Mouse (Mus musculus): ENCODE measurements around the gene Neil1. TPM values are rescaled to one million over a fixed set of nuclear protein-coding genes. Genes with fewer than 3 reads are reported as not detected.

The Neil1 gene
- polyA plus RNA-seq, 1 experiment from 2014 or later: 8.6 TPM

DNA sequence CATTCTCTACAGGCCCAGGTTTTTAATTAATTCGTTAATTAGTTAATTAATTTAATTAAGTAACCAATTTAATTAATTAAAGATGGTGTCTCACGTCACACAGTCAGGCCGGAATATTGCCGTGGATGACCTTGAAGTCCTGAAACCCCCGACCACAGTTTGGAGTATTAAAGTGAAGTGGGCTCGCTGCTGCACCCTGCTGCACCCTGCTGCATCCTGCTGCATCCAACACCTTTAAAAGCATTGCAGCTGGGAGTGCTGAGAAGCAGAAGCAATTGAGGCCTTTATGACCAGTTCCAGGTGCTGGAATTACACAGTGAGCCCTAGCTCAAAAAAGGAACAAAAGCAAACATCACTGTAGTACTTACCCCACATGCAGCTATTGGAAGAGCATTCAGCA lies 4.2 kb upstream of the Neil1 start:
- Histone ChIP-seq H3K27me3 (no peaks in the 10 kb centered on the region), H3K27ac (no peak overlapping the region), H3K4me3 (no peak overlapping the region), H3K9me3 (no peaks in the 10 kb centered on the region), H3K36me3 (peaks cover 21% of the 10 kb centered on the region), H3K9ac (no peak overlapping the region), H3K4me1 (peaks cover 14% of the 10 kb centered on the region), H3K4me2 (no peak overlapping the region)
- no peak for ATAC-seq (ENCODE audit: insufficient number of reproducible peaks, low FRiP score, low TSS enrichment, low read depth)
- 34% methylated on average over 6 of the region's 6 CpGs for WGBS

DNA sequence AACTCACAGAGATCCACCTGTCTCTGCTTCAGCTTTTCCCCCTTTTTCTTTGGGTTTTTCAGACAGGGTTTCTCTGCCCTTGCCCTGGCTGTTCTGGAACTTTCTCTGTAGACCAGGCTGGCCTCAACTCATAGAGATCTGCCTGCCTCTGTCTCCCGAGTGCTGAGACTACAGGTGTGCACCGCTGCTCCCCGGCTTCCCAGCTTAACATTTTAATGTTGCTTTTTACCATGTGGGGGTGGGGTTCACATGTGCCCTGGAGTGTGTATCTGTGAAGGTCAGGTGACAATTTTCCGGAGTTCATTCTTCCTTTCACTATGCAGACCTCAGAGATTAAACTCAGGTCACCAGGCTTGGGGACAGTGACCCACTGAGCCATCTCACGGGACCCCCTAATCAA lies 2.1 kb upstream of the Neil1 start:
- Histone ChIP-seq H3K9ac (no peak overlapping the region), H3K4me1 (peaks cover 18% of the 10 kb centered on the region), H3K4me2 (no peak overlapping the region), H3K4me3 (no peak overlapping the region), H3K27ac (no peak overlapping the region), H3K36me3 (peaks cover 10% of the 10 kb centered on the region), H3K9me3 (no peaks in the 10 kb centered on the region), H3K27me3 (no peaks in the 10 kb centered on the region)
- ATAC-seq (ENCODE audit: insufficient number of reproducible peaks, low FRiP score, low TSS enrichment, low read depth): no peak
- WGBS: 82% methylated on average over 5 of the region's 5 CpGs

DNA sequence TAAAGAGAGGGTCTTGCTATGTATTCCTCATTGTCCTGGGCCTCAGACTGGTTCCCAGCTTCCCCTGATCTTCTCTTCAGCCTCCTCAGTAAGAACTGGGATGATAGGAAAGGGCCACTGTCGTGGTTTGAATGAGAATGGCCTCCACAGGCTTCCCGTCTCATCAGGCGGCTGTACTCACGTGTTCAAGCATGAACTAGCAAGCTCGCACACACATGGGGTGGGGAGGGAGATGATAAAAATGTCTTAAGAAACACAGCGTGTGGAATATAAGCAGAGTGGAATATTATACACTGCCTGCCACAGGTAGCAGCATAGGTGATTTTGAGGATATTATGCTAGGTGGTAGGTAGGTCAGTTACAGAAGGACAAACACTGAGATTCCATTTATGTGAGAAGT lies 916 bp upstream of the Neil1 start:
- WGBS: 48% methylated on average over 6 of the region's 6 CpGs
- peak overlapping the region; percentile 87 for H3K27ac ChIP-seq
- ATAC-seq (ENCODE audit: insufficient number of reproducible peaks, low FRiP score, low TSS enrichment, low read depth): no peak

DNA sequence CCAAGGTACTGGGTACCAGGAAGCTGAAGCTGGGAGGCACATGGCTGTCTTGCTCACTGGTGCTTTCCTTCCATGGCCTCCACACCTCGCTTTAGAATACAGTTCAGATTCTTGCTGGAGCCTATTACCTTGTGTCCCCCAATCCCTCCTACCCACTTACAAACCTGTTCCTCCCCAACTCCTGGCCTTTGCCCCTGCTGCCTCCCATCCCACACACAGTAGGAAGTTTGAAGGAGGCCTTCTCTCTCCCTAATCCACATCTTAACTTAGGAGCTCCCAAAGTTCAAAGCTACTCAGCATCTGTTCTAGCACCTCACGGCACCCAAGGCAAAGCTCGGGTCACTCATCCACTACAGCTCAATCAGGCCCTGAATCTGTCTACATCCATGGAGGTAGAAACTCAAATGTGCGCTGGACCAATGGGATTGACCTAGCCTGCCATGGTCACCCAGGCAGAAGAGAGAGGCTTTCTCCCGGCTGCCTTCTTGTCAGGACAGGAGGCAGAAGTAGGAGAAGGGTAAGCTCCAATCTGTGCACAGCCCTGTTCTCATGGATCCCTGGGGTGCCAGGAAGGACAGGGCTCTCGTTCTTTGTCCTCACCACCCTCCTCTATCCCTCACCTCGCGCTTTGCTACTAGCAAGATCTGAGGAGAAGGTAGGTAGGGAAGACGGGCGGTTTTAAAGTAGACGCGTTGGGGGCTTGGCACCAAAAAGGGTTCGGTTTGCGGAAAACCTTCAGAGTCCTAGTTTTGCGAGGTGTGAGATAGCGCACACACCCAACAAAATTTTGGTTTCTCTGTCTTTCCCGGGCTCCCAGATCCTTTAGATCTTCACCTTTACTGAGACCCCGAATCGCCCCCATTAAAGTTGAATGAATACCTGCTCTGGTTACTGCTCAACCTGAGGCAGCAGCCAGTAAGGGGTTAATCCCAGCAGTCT lies 631 bp downstream of the Neil1 start:
- Histone ChIP-seq H3K4me1 (peaks cover 18% of the 10 kb centered on the region), H3K4me3 (peak overlapping the region; percentile 58), H3K9me3 (no peaks in the 10 kb centered on the region), H3K27me3 (no peaks in the 10 kb centered on the region), H3K9ac (peak overlapping the region; percentile 57), H3K36me3 (peaks cover 18% of the 10 kb centered on the region), H3K27ac (peak overlapping the region; percentile 87), H3K4me2 (peak overlapping the region; percentile 81)
- WGBS: 8% methylated on average over 19 of the region's 19 CpGs
- ATAC-seq (ENCODE audit: insufficient number of reproducible peaks, low FRiP score, low TSS enrichment, low read depth): no peak

More for the DNA sequence above, 916 bp upstream of the Neil1 start:
- no peaks in the 10 kb centered on the region for H3K27me3 ChIP-seq
- peaks cover 18% of the 10 kb centered on the region for H3K4me1 ChIP-seq
- H3K9me3 ChIP-seq: no peaks in the 10 kb centered on the region
- peaks cover 8% of the 10 kb centered on the region; the same call in 1 of the 2 replicates for H3K36me3 ChIP-seq
- H3K9ac ChIP-seq: no peak overlapping the region
- H3K4me2 ChIP-seq: no peak overlapping the region; the same call in 1 of the 2 replicates
- H3K4me3 ChIP-seq: peak overlapping the region; percentile 58; the same call in 1 of the 2 replicates

DNA sequence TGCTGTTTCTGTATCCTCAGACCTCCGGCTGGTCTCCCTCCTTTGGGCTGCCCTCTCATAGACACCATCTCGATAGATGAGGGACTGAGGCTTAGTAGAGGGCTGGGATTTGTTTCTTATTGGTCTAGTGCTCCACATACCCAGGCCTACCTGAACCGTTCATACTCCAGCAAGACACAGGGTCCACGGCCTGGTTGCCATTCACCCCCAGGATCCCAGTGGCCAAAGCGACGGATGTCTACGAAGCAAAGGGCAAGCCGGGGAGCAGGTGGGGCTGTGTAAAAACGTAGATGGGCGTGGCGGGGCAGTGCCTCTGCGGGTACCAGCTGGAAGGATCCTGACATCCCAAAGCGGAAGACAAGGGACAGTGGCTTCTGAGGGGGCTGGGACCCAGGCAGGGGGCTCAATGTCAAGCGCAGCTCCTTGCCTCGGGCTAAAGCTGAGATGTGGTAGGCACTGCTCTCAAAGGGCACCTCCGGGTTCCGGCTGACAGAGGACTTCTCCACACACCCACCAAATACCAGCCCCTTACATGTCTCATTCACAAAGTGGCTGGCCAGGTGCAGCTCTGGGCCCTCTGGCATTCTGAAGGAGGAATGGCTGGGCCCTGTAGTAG lies 1.5 kb downstream of the Neil1 start:
- WGBS: 85% methylated on average over 17 of the region's 17 CpGs

DNA sequence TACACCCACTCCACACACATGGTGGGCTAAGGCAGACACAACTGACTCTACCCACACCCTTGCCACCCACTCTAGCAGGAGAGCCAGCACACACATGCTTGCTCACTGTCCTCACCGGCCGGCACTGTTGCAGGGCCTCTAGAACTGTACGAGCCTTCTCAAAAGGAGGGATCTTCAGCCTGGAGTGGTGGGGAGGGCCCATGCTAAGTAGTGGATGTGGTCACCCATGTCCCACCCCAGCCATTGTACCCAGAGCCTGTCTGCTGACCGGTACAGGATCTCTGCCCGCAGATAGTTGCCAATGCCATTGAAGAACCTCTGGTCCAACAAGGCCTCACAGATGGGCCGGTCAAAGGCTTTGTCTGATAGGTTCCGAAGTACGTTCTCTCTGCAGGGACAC lies 3.3 kb downstream of the Neil1 start:
- WGBS: 89% methylated on average over 8 of the region's 8 CpGs
- ATAC-seq (ENCODE audit: insufficient number of reproducible peaks, low FRiP score, low TSS enrichment, low read depth): no peak

More for the DNA sequence above, 1.5 kb downstream of the Neil1 start:
- Histone ChIP-seq H3K36me3 (peaks cover 27% of the 10 kb centered on the region), H3K4me1 (peaks cover 18% of the 10 kb centered on the region), H3K27me3 (no peaks in the 10 kb centered on the region), H3K9me3 (no peaks in the 10 kb centered on the region), H3K27ac (no peak overlapping the region), H3K4me2 (no peak overlapping the region), H3K4me3 (peak overlapping the region; percentile 58; the same call in 1 of the 2 replicates), H3K9ac (no peak overlapping the region)
- ATAC-seq (ENCODE audit: insufficient number of reproducible peaks, low FRiP score, low TSS enrichment, low read depth): no peak

DNA sequence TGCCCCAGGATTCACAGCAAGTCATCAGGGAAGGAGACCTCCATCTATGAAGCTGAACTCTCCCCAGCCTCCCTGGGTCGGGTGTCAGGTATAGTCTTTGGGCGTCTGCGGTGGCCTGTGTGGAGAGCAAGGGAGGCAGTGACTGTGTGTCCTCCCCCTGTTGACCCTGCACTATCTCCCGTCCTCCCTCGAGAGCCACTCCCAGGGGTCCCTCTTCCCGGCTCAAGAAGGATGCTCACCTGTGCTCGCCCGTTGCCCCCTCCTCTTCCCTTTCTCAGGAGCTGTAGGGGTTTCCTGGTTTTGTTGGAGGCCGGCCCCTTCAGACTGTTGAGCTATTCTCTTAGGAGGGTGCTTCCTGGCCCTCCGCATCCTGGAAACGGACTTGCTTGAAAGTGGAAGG lies 4.9 kb downstream of the Neil1 start:
- Histone ChIP-seq H3K27me3 (no peaks in the 10 kb centered on the region), H3K9me3 (no peaks in the 10 kb centered on the region), H3K4me1 (peaks cover 12% of the 10 kb centered on the region), H3K36me3 (peaks cover 60% of the 10 kb centered on the region), H3K4me3 (no peak overlapping the region), H3K4me2 (no peak overlapping the region), H3K9ac (no peak overlapping the region), H3K27ac (no peak overlapping the region)
- no peak for ATAC-seq (ENCODE audit: insufficient number of reproducible peaks, low FRiP score, low TSS enrichment, low read depth)
- 86% methylated on average over 11 of the region's 11 CpGs for WGBS

More for the DNA sequence above, 3.3 kb downstream of the Neil1 start:
- peaks cover 44% of the 10 kb centered on the region for H3K36me3 ChIP-seq
- H3K4me2 ChIP-seq: no peak overlapping the region
- no peak overlapping the region for H3K4me3 ChIP-seq
- H3K27ac ChIP-seq: no peak overlapping the region
- H3K9me3 ChIP-seq: no peaks in the 10 kb centered on the region
- peaks cover 18% of the 10 kb centered on the region for H3K4me1 ChIP-seq
- H3K9ac ChIP-seq: no peak overlapping the region
- H3K27me3 ChIP-seq: no peaks in the 10 kb centered on the region

DNA sequence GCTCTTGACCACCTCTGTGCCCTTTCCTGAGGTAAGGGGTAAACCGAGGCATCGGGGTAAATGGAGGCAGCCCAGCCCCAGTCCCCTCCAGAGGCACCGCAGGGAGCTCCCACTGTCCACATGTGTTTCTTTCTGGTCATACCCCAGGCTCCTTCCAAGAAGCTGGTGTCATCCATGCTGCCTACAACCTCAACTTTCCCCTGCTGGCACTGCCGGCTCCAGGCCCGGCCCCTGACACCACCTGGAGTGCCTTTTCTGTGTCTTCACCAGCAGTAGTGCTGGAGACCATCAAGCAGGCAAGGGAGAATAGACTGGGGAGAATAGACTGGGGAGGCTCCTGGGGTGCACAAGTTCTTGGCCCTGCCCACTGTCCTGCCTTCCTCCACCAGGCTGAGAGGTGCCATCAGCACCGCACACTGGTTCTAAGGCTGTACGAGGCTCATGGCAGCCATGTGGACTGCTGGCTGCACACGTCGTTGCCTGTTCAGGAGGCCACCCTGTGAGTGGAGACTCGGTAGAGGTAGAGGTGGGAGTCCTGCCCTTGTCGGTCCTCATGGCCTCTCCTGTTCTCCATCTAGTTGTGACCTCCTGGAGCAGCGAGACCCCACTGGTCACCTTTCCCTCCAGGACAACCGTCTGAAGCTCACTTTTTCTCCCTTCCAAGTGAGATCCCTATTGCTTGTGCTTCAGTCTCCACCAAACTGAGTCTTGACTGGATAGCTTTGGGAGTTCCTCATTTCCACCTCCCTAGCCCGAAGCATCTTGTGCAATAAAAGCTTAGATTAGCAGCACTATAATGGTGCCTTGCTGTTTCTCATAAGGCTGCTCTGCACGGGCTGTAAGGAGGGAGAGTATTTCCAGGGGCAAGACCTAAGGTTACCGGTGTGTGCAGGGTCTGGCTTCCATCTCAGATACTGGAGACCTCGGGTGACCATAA lies 6.4 kb downstream of the Neil1 start:
- WGBS: 86% methylated on average over 17 of the region's 17 CpGs
- H3K4me3 ChIP-seq: no peak overlapping the region
- H3K27ac ChIP-seq: no peak overlapping the region
- no peak overlapping the region for H3K4me2 ChIP-seq
- ATAC-seq (ENCODE audit: insufficient number of reproducible peaks, low FRiP score, low TSS enrichment, low read depth): no peak
- no peak overlapping the region for H3K9ac ChIP-seq
- no peaks in the 10 kb centered on the region for H3K9me3 ChIP-seq
- H3K27me3 ChIP-seq: no peaks in the 10 kb centered on the region
- peaks cover 75% of the 10 kb centered on the region for H3K36me3 ChIP-seq
- H3K4me1 ChIP-seq: peaks cover 2% of the 10 kb centered on the region

DNA sequence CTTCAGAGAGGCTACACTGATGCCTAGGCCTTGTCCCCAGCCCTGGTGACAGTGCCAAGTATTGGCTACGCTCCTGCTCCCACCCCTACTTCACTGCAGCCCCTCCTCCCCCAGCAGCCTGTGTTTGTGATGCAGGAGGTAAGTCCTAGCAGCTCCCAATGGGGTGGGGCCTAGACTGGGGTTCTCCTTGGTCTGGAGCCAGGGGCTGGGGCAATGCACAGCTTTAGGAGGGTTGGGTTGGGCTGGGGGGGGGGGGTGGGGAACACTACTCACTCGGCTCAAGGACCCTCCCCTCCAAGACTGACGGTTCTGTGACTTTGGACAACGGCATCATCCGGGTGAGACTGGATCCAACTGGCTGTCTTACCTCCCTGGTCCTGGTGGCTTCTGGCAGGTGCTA lies 8.5 kb downstream of the Neil1 start:
- no peaks in the 10 kb centered on the region for H3K27me3 ChIP-seq
- H3K27ac ChIP-seq: no peak overlapping the region
- H3K9ac ChIP-seq: no peak overlapping the region
- H3K4me1 ChIP-seq: no peaks in the 10 kb centered on the region
- WGBS: 82% methylated on average over 5 of the region's 5 CpGs
- H3K4me3 ChIP-seq: no peak overlapping the region
- H3K4me2 ChIP-seq: no peak overlapping the region
- H3K9me3 ChIP-seq: no peaks in the 10 kb centered on the region
- H3K36me3 ChIP-seq: peaks cover 92% of the 10 kb centered on the region
- no peak for ATAC-seq (ENCODE audit: insufficient number of reproducible peaks, low FRiP score, low TSS enrichment, low read depth)

DNA sequence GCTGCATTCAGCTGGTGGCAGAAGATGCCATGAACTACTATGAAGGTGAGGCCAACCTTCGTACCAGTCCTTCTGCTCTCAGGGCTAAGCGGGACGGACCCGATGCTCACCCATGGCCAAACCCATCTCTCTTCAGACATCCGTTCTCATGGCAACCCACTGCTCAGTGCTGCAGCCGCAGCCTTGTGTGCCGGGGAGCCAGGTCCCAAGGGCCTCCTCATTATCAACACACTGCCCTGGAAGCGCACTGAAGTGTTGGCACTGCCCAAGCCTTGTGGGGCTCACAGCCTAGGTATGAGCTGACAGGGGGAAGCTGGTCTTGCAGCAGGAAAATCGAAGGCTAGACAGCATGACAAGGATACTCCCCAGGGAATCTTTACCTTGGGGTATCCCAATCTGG lies 9.0 kb downstream of the Neil1 start:
- no peak overlapping the region for H3K4me3 ChIP-seq
- H3K9me3 ChIP-seq: no peaks in the 10 kb centered on the region
- peaks cover 92% of the 10 kb centered on the region for H3K36me3 ChIP-seq
- 91% methylated on average over 9 of the region's 9 CpGs for WGBS
- H3K4me2 ChIP-seq: no peak overlapping the region
- ATAC-seq (ENCODE audit: insufficient number of reproducible peaks, low FRiP score, low TSS enrichment, low read depth): no peak
- H3K9ac ChIP-seq: no peak overlapping the region
- H3K27me3 ChIP-seq: no peaks in the 10 kb centered on the region
- no peaks in the 10 kb centered on the region for H3K4me1 ChIP-seq
- H3K27ac ChIP-seq: no peak overlapping the region

DNA sequence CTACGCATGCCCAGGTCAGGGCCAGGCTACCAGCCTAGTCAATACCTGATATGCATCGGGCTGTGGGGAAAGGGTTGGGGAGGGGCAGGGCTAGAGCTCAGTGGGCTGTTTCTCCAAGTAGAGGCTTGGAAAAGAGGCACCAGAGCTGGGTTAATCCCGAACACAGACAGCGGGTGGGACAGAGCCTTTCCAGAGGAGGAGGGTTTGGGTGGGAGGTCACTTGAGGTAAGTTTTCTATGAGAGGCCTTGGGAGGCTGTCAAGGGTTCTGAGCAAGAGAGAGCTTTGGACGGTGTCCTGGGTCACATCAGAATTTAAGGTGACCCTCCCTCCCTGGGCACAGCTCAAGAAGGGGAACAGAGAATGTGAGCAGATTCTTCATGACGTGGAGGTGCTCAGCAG lies 9.6 kb downstream of the Neil1 start:
- Histone ChIP-seq H3K4me1 (no peaks in the 10 kb centered on the region), H3K36me3 (peaks cover 91% of the 10 kb centered on the region), H3K4me3 (no peak overlapping the region), H3K9ac (no peak overlapping the region), H3K27ac (no peak overlapping the region), H3K9me3 (no peaks in the 10 kb centered on the region), H3K4me2 (no peak overlapping the region), H3K27me3 (no peaks in the 10 kb centered on the region)
- ATAC-seq (ENCODE audit: insufficient number of reproducible peaks, low FRiP score, low TSS enrichment, low read depth): no peak
- WGBS: 88% methylated on average over 6 of the region's 6 CpGs
